In genomic region chr4:126163685-126164084, GRCm38 (mm10) we compare ENCODE assay signal across 9 mouse cellular contexts. TPM values are rescaled to one million over a fixed set of nuclear protein-coding genes. Genes with fewer than 3 reads are reported as not detected.
A peak's percentile ranks its signal among the peaks of the same experiment; 100 is the strongest.
DNase-seq lines count a peak whose midpoint lies in the region; ATAC-seq and TF ChIP-seq lines count a peak whose summit lies in the region.
"Had no signal": no experiment of that assay in that cellular context is flagged by ENCODE, and none has a peak within 500 bp of the region (broad histone marks: within the 10 kb centered on the region; RNA-seq: fewer than 3 reads in every experiment).

No protein-coding gene starts in this region.

- no peak for DNase-seq in lung, embryonic 14.5 days
- DNase-seq in lung, postnatal 36 days: no peak
- DNase-seq in kidney, adult 9 months: peak; percentile 75
- DNase-seq in right cerebral cortex, postnatal 14 days: no peak
- DNase-seq: cerebellum, adult 9-10 months; lung, adult 2 months had no signal

- no peaks in the 10 kb centered on the region for H3K9me3 ChIP-seq in lung, embryonic 14.5 days (ENCODE audit: low read depth, low read length)
- H3K9me3 ChIP-seq in embryonic facial prominence, embryonic 12.5 days: no peaks in the 10 kb centered on the region
- H3K9me3 ChIP-seq in liver, embryonic 16.5 days (replicated peaks; ENCODE audit: control insufficient read depth, low read length): no peaks in the 10 kb centered on the region

- 46% methylated on average over 4 of the region's 4 CpGs for WGBS in lung, embryonic 14.5 days
- 52% methylated on average over 4 of the region's 4 CpGs for WGBS in embryonic facial prominence, embryonic 12.5 days
- 55% methylated on average over 4 of the region's 4 CpGs for WGBS in liver, embryonic 16.5 days (ENCODE audit: insufficient replicate concordance)

- no peak for ATAC-seq in lung, embryonic 14.5 days (ENCODE audit: insufficient read depth)
- no peak for ATAC-seq in embryonic facial prominence, embryonic 12.5 days (ENCODE audit: insufficient number of reproducible peaks, insufficient read depth, low FRiP score, low TSS enrichment)
- ATAC-seq in liver, embryonic 16.5 days (ENCODE audit: low read depth): no peak
- no peak for ATAC-seq in erythroid progenitor cell, adult 5-6 weeks (replicated peaks; ENCODE audit: low FRiP score, poor library complexity, severe bottlenecking)

- H3K36me3 ChIP-seq in lung, embryonic 14.5 days (ENCODE audit: insufficient read depth): peaks cover 33% of the 10 kb centered on the region
- H3K36me3 ChIP-seq in embryonic facial prominence, embryonic 12.5 days: peaks cover 32% of the 10 kb centered on the region
- peaks cover 24% of the 10 kb centered on the region for H3K36me3 ChIP-seq in liver, embryonic 16.5 days (ENCODE audit: control insufficient read depth, insufficient read depth)

- H3K4me1 ChIP-seq in lung, embryonic 14.5 days (ENCODE audit: insufficient read depth): 0 out of 2 replicates have a peak, but pooled peaks cover 6% of the 10 kb centered on the region
- H3K4me1 ChIP-seq in embryonic facial prominence, embryonic 12.5 days: peaks cover 9% of the 10 kb centered on the region
- H3K4me1 ChIP-seq in liver, embryonic 16.5 days (ENCODE audit: control insufficient read depth, low read depth, low read length): peaks cover 16% of the 10 kb centered on the region

- peak overlapping the region; percentile 82 for H3K9ac ChIP-seq in lung, embryonic 14.5 days
- H3K9ac ChIP-seq in embryonic facial prominence, embryonic 12.5 days: no peak overlapping the region
- H3K9ac ChIP-seq in liver, embryonic 16.5 days (ENCODE audit: low read depth, low read length): no peak overlapping the region; the same call in 1 of the 2 replicates

- H3K4me3 ChIP-seq in lung, embryonic 14.5 days (ENCODE audit: low read depth, low read length): peak overlapping the region; percentile 60; the same call in 1 of the 2 replicates
- H3K4me3 ChIP-seq in embryonic facial prominence, embryonic 12.5 days: peak overlapping the region; percentile 49; the same call in 1 of the 2 replicates
- no peak overlapping the region for H3K4me3 ChIP-seq in liver, embryonic 16.5 days (ENCODE audit: low read depth, low read length)

- H3K27ac ChIP-seq in lung, embryonic 14.5 days (ENCODE audit: low read depth): peak overlapping the region; percentile 90; the same call in 1 of the 2 replicates
- H3K27ac ChIP-seq in embryonic facial prominence, embryonic 12.5 days: peak overlapping the region; percentile 37; the same call in 1 of the 2 replicates
- H3K27ac ChIP-seq in liver, embryonic 16.5 days (ENCODE audit: low read length): no peak overlapping the region

- no peaks in the 10 kb centered on the region for H3K27me3 ChIP-seq in lung, embryonic 14.5 days (ENCODE audit: insufficient read depth, low read length)
- H3K27me3 ChIP-seq in embryonic facial prominence, embryonic 12.5 days: no peaks in the 10 kb centered on the region
- no peaks in the 10 kb centered on the region for H3K27me3 ChIP-seq in liver, embryonic 16.5 days (ENCODE audit: control insufficient read depth, insufficient read depth, low read depth, low read length)

- H3K4me2 ChIP-seq in lung, embryonic 14.5 days: peak overlapping the region; percentile 99
- peak overlapping the region; percentile 91 for H3K4me2 ChIP-seq in embryonic facial prominence, embryonic 12.5 days (replicated peaks)
- H3K4me2 ChIP-seq in liver, embryonic 16.5 days (ENCODE audit: low read depth, low read length): peak overlapping the region; percentile 96

- no peak for TF ChIP-seq CTCF in lung, embryonic 14.5 days (IDR thresholded peaks at IDR 0.05; ENCODE audit: low read depth)

RNA-seq across cellular contexts. Expression of gene Sh3d21, which starts 0.4 kb away (rescaled TPM):
- polyA plus RNA-seq in lung, embryonic 14.5 days (2014; fragmentation: Nextera tagmentation; extraction: Ambion mirVana): 5.7 and 7.0 TPM in 2 replicates
- 7.0 and 8.4 TPM in 2 replicates for polyA plus RNA-seq in embryonic facial prominence, embryonic 12.5 days (2016; fragmentation: Nextera tagmentation; extraction: Ambion mirVana)
- polyA plus RNA-seq in liver, embryonic 16.5 days (2015; fragmentation: Nextera tagmentation; extraction: Ambion mirVana): 1.1 and 1.4 TPM in 2 replicates
- total RNA-seq in erythroid progenitor cell, adult 5-6 weeks (2015; ENCODE audit: low replicate concordance): 1.8 TPM in 1 of 2 replicates, not detected in the other
- total RNA-seq in erythroid progenitor cell, adult 5-6 weeks (2017; ENCODE audit: low replicate concordance): 0.90 TPM in 1 of 2 replicates, not detected in the other

RNA-seq across cellular contexts. Expression of gene Eva1b, which starts 16.1 kb away (rescaled TPM):
- polyA plus RNA-seq in lung, embryonic 14.5 days (2014; fragmentation: Nextera tagmentation; extraction: Ambion mirVana): 92.6 and 97.8 TPM in 2 replicates
- polyA plus RNA-seq in embryonic facial prominence, embryonic 12.5 days (2016; fragmentation: Nextera tagmentation; extraction: Ambion mirVana): 68.9 and 69.4 TPM in 2 replicates
- polyA plus RNA-seq in liver, embryonic 16.5 days (2015; fragmentation: Nextera tagmentation; extraction: Ambion mirVana): 11.6 and 13.0 TPM in 2 replicates
- not detected in 2 replicates for total RNA-seq in erythroid progenitor cell, adult 5-6 weeks (2015; ENCODE audit: low replicate concordance)
- total RNA-seq in erythroid progenitor cell, adult 5-6 weeks (2017; ENCODE audit: low replicate concordance): 0.51 TPM in 1 of 2 replicates, not detected in the other

RNA-seq across cellular contexts. Expression of gene Thrap3, which starts 38.9 kb away (rescaled TPM):
- 262 and 268 TPM in 2 replicates for polyA plus RNA-seq in lung, embryonic 14.5 days (2014; fragmentation: Nextera tagmentation; extraction: Ambion mirVana)
- 298 and 302 TPM in 2 replicates for polyA plus RNA-seq in embryonic facial prominence, embryonic 12.5 days (2016; fragmentation: Nextera tagmentation; extraction: Ambion mirVana)
- 78.1 and 78.4 TPM in 2 replicates for polyA plus RNA-seq in liver, embryonic 16.5 days (2015; fragmentation: Nextera tagmentation; extraction: Ambion mirVana)
- total RNA-seq in erythroid progenitor cell, adult 5-6 weeks (2015; ENCODE audit: low replicate concordance): 169 and 213 TPM in 2 replicates
- 298 and 354 TPM in 2 replicates for total RNA-seq in erythroid progenitor cell, adult 5-6 weeks (2017; ENCODE audit: low replicate concordance)

RNA-seq across cellular contexts. Expression of gene Stk40, which starts 59.9 kb away (rescaled TPM):
- 30.7 and 38.0 TPM in 2 replicates for polyA plus RNA-seq in lung, embryonic 14.5 days (2014; fragmentation: Nextera tagmentation; extraction: Ambion mirVana)
- 45.7 and 48.0 TPM in 2 replicates for polyA plus RNA-seq in embryonic facial prominence, embryonic 12.5 days (2016; fragmentation: Nextera tagmentation; extraction: Ambion mirVana)
- polyA plus RNA-seq in liver, embryonic 16.5 days (2015; fragmentation: Nextera tagmentation; extraction: Ambion mirVana): 12.7 and 12.9 TPM in 2 replicates
- 4.7 and 10.1 TPM in 2 replicates for total RNA-seq in erythroid progenitor cell, adult 5-6 weeks (2015; ENCODE audit: low replicate concordance)
- total RNA-seq in erythroid progenitor cell, adult 5-6 weeks (2017; ENCODE audit: low replicate concordance): 2.4 and 6.4 TPM in 2 replicates
